Mouse (Mus musculus): Measurements from ENCODE around the gene Skor1. TPM values are rescaled to one million over a fixed set of nuclear protein-coding genes. Genes with fewer than 3 reads are reported as not detected.

Skor1 gene
- total RNA-seq, 1 experiment from 2014 or later = not detected

DNA sequence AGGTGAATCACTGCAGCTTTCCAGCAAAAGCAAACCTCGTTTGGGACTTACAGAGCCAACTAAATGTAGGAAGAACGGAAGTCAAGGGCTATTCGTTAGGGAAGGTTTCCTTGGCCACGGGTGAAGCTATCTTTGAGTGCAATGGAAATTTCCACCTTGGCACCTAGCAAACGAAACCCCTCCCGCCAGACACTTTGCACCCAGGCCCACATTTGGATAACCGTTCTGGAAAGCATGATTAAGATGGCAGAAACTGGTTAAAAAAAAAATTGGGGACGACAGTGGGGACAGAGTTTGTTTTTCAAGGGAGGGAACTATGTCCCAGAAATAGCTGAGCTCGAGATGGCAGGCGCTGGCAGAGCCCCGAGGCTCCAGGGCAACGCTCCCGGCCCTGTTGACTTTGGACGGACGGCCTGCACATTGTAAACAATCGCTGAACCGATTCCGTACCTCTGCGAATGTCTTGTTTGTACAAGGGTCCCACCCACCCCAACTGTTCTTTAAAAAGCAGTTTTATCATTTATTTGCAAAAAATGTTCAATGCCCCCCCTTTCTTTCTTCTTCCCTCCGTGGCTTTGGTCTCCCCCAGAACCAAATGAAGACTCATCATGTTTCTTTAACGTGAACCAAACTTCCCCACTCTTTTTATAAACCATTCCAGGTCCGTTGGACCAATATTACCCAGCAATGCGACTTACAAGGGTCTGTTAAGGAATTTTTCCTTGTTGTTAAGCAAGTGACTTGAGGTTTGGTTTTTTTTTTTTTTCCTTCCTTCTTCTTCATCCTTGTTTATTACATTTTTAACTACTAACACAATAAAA is 57.5 kb downstream of the Skor1 start:
- peak; percentile 25 for DNase-seq

DNA sequence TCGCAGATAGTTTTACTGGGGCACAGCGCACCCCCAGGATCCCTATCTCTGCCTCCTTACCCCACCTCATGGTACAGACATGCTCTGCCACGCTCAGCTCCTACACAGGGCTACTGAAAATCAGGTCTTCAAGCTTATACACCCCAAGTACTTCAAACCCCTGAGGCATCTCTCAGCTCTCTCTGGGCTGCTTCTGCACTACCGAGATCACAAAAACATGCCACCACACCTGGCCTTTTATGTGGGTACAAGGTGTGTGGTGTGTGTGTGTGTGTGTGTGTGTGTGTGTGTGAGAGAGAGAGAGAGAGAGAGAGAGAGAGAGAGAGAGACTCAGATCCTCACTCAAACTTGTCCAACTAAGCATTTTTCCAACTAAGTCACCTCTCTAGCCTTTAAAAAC is 59.6 kb downstream of the Skor1 start:
- no peak for DNase-seq

Other genes with a start within 250 kb of the Skor1 start
- gene Pias1, start 161.0 kb downstream of the Skor1 start, total RNA-seq (2021) = 26.0 and 33.5 TPM in 2 replicates
- gene Map2k5, start 228.9 kb upstream of the Skor1 start, total RNA-seq (2021) = 30.4 and 33.9 TPM in 2 replicates